Mouse (Mus musculus) CD4-positive, CD25-positive, alpha-beta regulatory T cell, adult 9 weeks (primary cell): ENCODE data around the gene Vmn1r91. TPM values are rescaled to one million over a fixed set of nuclear protein-coding genes. Genes with fewer than 3 reads are reported as not detected.

ENCODE experiments used
- polyA plus RNA-seq: library from polyadenylated mRNA; unstranded; fragments of 100-300 nt; shearing (Covaris generic); gene quantifications from one replicate; pipeline ENCODE4 v1.2.1, GENCODE M21; 2017

The Vmn1r91 gene
- polyA plus RNA-seq = 0.10 TPM

GRCm38 (mm10) chr7:20099380-20099779 is at the start of gene Vmn1r91:
Vmn1r91 (plus strand) TSS chr7:20099680.

GRCm38 (mm10) chr7:20122479-20122878 is 23.0 kb downstream of the Vmn1r91 start, which contains the start of gene Gm16442:
Gm16442 (minus strand) TSS chr7:20122579.

GRCm38 (mm10) chr7:20138988-20139387 is 39.5 kb downstream of the Vmn1r91 start, which contains the start of gene Vmn1r93:
Vmn1r93 (minus strand) TSS chr7:20139088.

Other genes starting within 250 kb of the Vmn1r91 start
- gene Gm19345, start 247.7 kb upstream of the Vmn1r91 start, polyA plus RNA-seq = 0.29 TPM
- gene Ceacam16, start 238.4 kb upstream of the Vmn1r91 start, polyA plus RNA-seq = 0.21 TPM
- gene Ceacam19, start 211.7 kb upstream of the Vmn1r91 start, polyA plus RNA-seq = not detected
- 46.5 TPM for gene Pvr, start 178.5 kb upstream of the Vmn1r91 start, polyA plus RNA-seq
- gene Igsf23, start 148.9 kb upstream of the Vmn1r91 start, polyA plus RNA-seq = 35.0 TPM
- not detected for gene Ceacam20, start 134.3 kb upstream of the Vmn1r91 start, polyA plus RNA-seq
- gene Nlrp9b, start 108.2 kb upstream of the Vmn1r91 start, polyA plus RNA-seq = not detected
- gene Gm16442, start 22.9 kb downstream of the Vmn1r91 start, polyA plus RNA-seq = not detected
- not detected for gene Vmn1r93, start 39.4 kb downstream of the Vmn1r91 start, polyA plus RNA-seq
- gene Vmn1r94, start 68.7 kb downstream of the Vmn1r91 start, polyA plus RNA-seq = not detected
- gene Vmn1r95, start 94.0 kb downstream of the Vmn1r91 start, polyA plus RNA-seq = not detected
- not detected for gene Gm6164, start 105.9 kb downstream of the Vmn1r91 start, polyA plus RNA-seq
- gene Gm4498, start 134.1 kb downstream of the Vmn1r91 start, polyA plus RNA-seq = not detected
- gene Gm5890, start 163.2 kb downstream of the Vmn1r91 start, polyA plus RNA-seq = not detected
- gene Gm4133, start 234.4 kb downstream of the Vmn1r91 start, polyA plus RNA-seq = not detected